Mouse (Mus musculus): Measurements from ENCODE around the gene Trpc4ap. TPM values are rescaled to one million over a fixed set of nuclear protein-coding genes. Genes with fewer than 3 reads are reported as not detected.

The Trpc4ap gene
- polyA plus RNA-seq, 1 experiment from 2014 or later, result 102 TPM

DNA sequence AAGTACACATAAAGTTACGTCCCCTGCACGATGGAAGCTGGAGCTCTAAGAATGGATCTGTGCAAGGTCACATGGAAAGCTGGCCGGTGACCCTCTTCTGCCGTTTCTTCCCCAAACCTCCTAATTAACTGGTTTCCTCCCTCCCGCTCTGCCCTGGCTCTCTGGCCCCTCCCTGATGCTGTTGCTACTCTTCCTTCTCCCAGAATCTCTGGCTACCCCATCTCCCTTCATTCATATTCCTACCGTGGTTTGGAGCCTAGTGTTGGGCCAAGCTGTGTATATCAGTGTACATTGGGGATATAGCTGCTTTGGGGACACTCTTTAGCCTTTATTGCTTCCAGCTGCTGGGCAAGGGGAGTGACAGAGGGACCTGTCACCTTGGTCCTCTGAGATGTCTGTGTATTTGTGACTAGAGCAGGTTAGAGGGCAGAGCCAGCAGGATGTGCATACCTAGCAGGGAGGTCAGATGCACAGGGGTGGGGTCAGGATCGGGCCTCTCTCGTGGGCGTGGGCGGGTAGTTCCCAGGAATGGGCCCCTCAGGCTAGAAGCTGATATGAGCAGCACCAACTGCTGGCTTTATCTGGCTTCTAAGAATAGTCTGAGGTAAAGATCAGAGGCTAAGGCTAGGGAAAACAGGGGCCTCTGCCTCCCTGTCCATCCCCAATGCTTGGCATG, 87.5 kb downstream of the Trpc4ap start:
- WGBS, result 17% methylated on average over 10 of the region's 10 CpGs
- H3K9ac ChIP-seq (ENCODE audit: low read depth, low read length), result no peak overlapping the region
- no peaks in the 10 kb centered on the region for H3K9me3 ChIP-seq (replicated peaks; ENCODE audit: low read length)
- no peak overlapping the region for H3K27ac ChIP-seq
- no peaks in the 10 kb centered on the region for H3K36me3 ChIP-seq (ENCODE audit: insufficient read depth, low read length)
- H3K4me3 ChIP-seq (replicated peaks; ENCODE audit: low read depth, low read length), result no peak overlapping the region
- ATAC-seq (replicated peaks; ENCODE audit: low FRiP score, low read depth) (no peak), DNase-seq (ENCODE audit: low spot score) (no peak)
- no peak overlapping the region for H3K4me2 ChIP-seq (ENCODE audit: low read length)
- H3K27me3 ChIP-seq (ENCODE audit: insufficient read depth, low read length), result no peaks in the 10 kb centered on the region
- 0 out of 2 replicates have a peak, but pooled peaks cover 3% of the 10 kb centered on the region for H3K4me1 ChIP-seq (replicated peaks; ENCODE audit: insufficient read depth, low read length)
- TF ChIP-seq CTCF (IDR thresholded peaks at IDR 0.05; ENCODE audit: low read depth), result no peak

DNA sequence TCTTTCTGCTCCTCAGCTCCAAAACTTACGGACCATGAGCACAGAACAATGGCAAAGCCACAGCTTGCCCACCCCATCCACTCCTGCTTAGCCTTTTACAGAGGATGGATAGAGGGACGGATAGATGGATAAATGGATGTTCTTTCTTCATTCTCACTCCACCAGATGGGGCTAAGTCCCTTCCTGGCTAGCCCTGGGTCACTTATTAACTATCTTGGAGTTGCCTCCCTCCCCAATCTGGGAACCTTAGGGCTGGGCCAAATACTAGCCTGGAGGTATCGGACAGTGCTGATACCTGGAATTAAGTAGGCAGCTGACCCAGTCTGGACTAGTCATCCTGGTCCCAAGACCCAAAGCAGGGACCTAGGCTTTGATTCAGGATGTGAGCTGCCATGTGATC, 88.5 kb downstream of the Trpc4ap start:
- H3K4me2 ChIP-seq (ENCODE audit: low read length), result no peak overlapping the region
- 53% methylated on average over 3 of the region's 3 CpGs for WGBS
- DNase-seq (ENCODE audit: low spot score), result no peak
- H3K4me3 ChIP-seq (replicated peaks; ENCODE audit: low read depth, low read length), result no peak overlapping the region
- H3K4me1 ChIP-seq (replicated peaks; ENCODE audit: insufficient read depth, low read length), result 0 out of 2 replicates have a peak, but pooled peaks cover 3% of the 10 kb centered on the region
- H3K9ac ChIP-seq (ENCODE audit: low read depth, low read length), result no peak overlapping the region
- no peak for ATAC-seq (replicated peaks; ENCODE audit: low FRiP score, low read depth)
- H3K36me3 ChIP-seq (ENCODE audit: insufficient read depth, low read length), result no peaks in the 10 kb centered on the region
- peak; percentile 54 for TF ChIP-seq CTCF (IDR thresholded peaks at IDR 0.05; ENCODE audit: low read depth)
- no peaks in the 10 kb centered on the region for H3K9me3 ChIP-seq (replicated peaks; ENCODE audit: low read length)
- no peaks in the 10 kb centered on the region for H3K27me3 ChIP-seq (ENCODE audit: insufficient read depth, low read length)
- H3K27ac ChIP-seq, result no peak overlapping the region

- 88% methylated on average over 6 of the region's 6 CpGs for WGBS
- ATAC-seq (replicated peaks; ENCODE audit: low FRiP score, low read depth), result no peak
- DNase-seq (ENCODE audit: low spot score), result no peak
- Histone ChIP-seq H3K4me2 (ENCODE audit: low read length) (no peak overlapping the region), H3K9ac (ENCODE audit: low read depth, low read length) (no peak overlapping the region), H3K27ac (no peak overlapping the region), H3K4me3 (replicated peaks; ENCODE audit: low read depth, low read length) (no peak overlapping the region), H3K36me3 (ENCODE audit: insufficient read depth, low read length) (no peaks in the 10 kb centered on the region), H3K4me1 (replicated peaks; ENCODE audit: insufficient read depth, low read length) (peaks cover 4% of the 10 kb centered on the region; the same call in 1 of the 2 replicates), H3K27me3 (ENCODE audit: insufficient read depth, low read length) (no peaks in the 10 kb centered on the region), H3K9me3 (replicated peaks; ENCODE audit: low read length) (no peaks in the 10 kb centered on the region)
- TF ChIP-seq CTCF (IDR thresholded peaks at IDR 0.05; ENCODE audit: low read depth), result no peak
These were observed 96.7 kb downstream of the Trpc4ap start for GRCm38 (mm10) chr2:155595516-155595915.

GRCm38 (mm10) chr2:155592854-155593283, 99.3 kb downstream of the Trpc4ap start:
- 4% methylated on average over 9 of the region's 9 CpGs for WGBS
- Histone ChIP-seq H3K4me3 (replicated peaks; ENCODE audit: low read depth, low read length) (peak overlapping the region; percentile 52), H3K36me3 (ENCODE audit: insufficient read depth, low read length) (no peaks in the 10 kb centered on the region), H3K27ac (peak overlapping the region; percentile 89), H3K9ac (ENCODE audit: low read depth, low read length) (peak overlapping the region; percentile 72; the same call in 1 of the 2 replicates), H3K4me1 (replicated peaks; ENCODE audit: insufficient read depth, low read length) (peaks cover 4% of the 10 kb centered on the region; the same call in 1 of the 2 replicates), H3K27me3 (ENCODE audit: insufficient read depth, low read length) (no peaks in the 10 kb centered on the region), H3K4me2 (ENCODE audit: low read length) (peak overlapping the region; percentile 55), H3K9me3 (replicated peaks; ENCODE audit: low read length) (no peaks in the 10 kb centered on the region)
- no peak for DNase-seq (ENCODE audit: low spot score)
- ATAC-seq (replicated peaks; ENCODE audit: low FRiP score, low read depth), result no peak
- no peak for TF ChIP-seq CTCF (IDR thresholded peaks at IDR 0.05; ENCODE audit: low read depth)

DNA sequence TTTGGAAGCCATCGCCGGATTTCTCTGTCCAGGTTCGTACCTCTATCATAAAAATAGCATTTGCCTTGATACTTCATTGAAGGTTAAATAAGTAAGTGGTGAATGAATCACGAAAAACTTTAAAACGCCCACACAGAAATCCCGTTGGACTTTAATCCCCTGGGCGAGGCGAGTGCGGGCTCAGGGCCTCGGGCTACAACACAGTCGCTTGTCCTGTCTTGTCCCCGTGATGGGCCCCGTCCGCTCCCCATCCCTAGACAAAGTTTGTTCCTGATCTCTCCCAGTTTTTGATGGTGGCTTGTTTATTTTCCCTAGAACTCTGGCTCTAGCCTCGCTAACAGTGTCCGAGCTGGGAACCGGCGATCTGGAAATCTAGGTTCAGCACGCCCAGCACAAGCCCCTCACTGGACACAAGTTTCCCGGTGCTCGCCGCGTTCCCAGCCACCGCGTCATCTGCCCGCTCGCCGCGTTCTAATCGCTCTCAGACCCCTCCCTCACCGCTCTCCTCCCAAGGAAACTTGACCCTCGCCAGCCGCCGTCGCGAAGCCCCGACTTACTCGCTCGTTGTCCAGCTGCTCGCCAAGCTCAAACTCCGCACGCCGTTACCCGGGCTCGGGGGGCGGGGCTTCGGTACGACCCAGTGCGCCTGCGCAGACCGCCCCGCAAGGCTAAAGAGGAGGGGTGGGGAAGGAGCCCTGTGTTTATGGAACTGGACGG, 99.9 kb downstream of the Trpc4ap start, which contains the start of gene Gss:
Gene Gss (minus strand): TSS at position 674 of the 717 bp plus-strand sequence.
- H3K4me2 ChIP-seq (ENCODE audit: low read length), result peak within 1 kb of the TSS; percentile 55
- no peak for TF ChIP-seq CTCF (IDR thresholded peaks at IDR 0.05; ENCODE audit: low read depth)
- no peaks in the 10 kb centered on the region for H3K36me3 ChIP-seq (ENCODE audit: insufficient read depth, low read length)
- peaks cover 4% of the 10 kb centered on the region; the same call in 1 of the 2 replicates for H3K4me1 ChIP-seq (replicated peaks; ENCODE audit: insufficient read depth, low read length)
- ATAC-seq (replicated peaks; ENCODE audit: low FRiP score, low read depth), result peak; percentile 89
- H3K27me3 ChIP-seq (ENCODE audit: insufficient read depth, low read length), result no peaks in the 10 kb centered on the region
- H3K9ac ChIP-seq (ENCODE audit: low read depth, low read length), result peak within 1 kb of the TSS; percentile 72
- no peaks in the 10 kb centered on the region for H3K9me3 ChIP-seq (replicated peaks; ENCODE audit: low read length)
- peak within 1 kb of the TSS; percentile 89 for H3K27ac ChIP-seq
- 0% methylated on average over 53 of the region's 53 CpGs for WGBS
- H3K4me3 ChIP-seq (replicated peaks; ENCODE audit: low read depth, low read length), result peak within 1 kb of the TSS; percentile 52
- peak; percentile 99 for DNase-seq (ENCODE audit: low spot score)

- no peaks in the 10 kb centered on the region for H3K36me3 ChIP-seq (ENCODE audit: insufficient read depth, low read length)
- DNase-seq (ENCODE audit: low spot score) (peak; percentile 51), ATAC-seq (replicated peaks; ENCODE audit: low FRiP score, low read depth) (no peak)
- no peaks in the 10 kb centered on the region for H3K9me3 ChIP-seq (replicated peaks; ENCODE audit: low read length)
- peaks cover 4% of the 10 kb centered on the region; the same call in 1 of the 2 replicates for H3K4me1 ChIP-seq (replicated peaks; ENCODE audit: insufficient read depth, low read length)
- H3K4me2 ChIP-seq (ENCODE audit: low read length), result peak overlapping the region; percentile 55
- H3K9ac ChIP-seq (ENCODE audit: low read depth, low read length), result peak overlapping the region; percentile 72
- H3K4me3 ChIP-seq (replicated peaks; ENCODE audit: low read depth, low read length), result peak overlapping the region; percentile 52
- no peaks in the 10 kb centered on the region for H3K27me3 ChIP-seq (ENCODE audit: insufficient read depth, low read length)
- TF ChIP-seq CTCF (IDR thresholded peaks at IDR 0.05; ENCODE audit: low read depth), result no peak
- 3% methylated on average over 6 of the region's 6 CpGs for WGBS
- peak overlapping the region; percentile 89 for H3K27ac ChIP-seq
These were observed 100.5 kb downstream of the Trpc4ap start for GRCm38 (mm10) chr2:155591676-155592075.

Measured in kidney, postnatal 0 days (tissue).